Mouse (Mus musculus) lung, adult 2 months (tissue): ENCODE results near the gene Maml1.

Source experiments
- CTCF ChIP-seq: fragments of 200-500 bp; IDR thresholded peaks from 2 replicates; pipeline ENCODE4 v1.5.1; 2011; ENCODE audit warnings: mild to moderate bottlenecking, low read length, control low read depth; ENCODE audit not compliant: insufficient read depth
- POLR2A ChIP-seq: fragments of 200-500 bp; IDR thresholded peaks from 2 replicates; pipeline ENCODE4 v1.6.1; 2011; ENCODE audit warnings: low read depth, mild to moderate bottlenecking, control low read depth, low read length, borderline replicate concordance; ENCODE audit errors: extremely low read depth

DNA sequence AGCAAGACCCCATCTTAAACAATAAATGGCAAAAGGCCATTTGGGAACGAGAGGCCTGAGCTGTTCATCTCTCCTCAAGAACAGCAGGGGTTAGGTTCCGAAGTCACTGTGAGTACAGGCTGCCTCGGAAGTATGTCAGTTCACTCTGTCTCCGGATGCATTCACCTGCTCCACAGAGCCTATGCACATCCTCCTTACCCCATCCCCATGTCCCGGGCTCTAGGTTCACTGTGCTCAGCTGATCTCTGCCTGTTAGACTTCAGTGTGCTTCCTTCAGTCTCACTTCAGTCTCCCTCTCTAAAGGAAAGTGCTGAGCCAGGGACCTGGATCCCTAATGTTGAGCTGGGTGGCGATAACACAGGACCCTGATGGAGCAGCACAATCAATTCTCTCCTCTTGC, 14.4 kb downstream of the Maml1 start:
- TF ChIP-seq POLR2A (no peak), CTCF (no peak)
